In the genomic region with DNA sequence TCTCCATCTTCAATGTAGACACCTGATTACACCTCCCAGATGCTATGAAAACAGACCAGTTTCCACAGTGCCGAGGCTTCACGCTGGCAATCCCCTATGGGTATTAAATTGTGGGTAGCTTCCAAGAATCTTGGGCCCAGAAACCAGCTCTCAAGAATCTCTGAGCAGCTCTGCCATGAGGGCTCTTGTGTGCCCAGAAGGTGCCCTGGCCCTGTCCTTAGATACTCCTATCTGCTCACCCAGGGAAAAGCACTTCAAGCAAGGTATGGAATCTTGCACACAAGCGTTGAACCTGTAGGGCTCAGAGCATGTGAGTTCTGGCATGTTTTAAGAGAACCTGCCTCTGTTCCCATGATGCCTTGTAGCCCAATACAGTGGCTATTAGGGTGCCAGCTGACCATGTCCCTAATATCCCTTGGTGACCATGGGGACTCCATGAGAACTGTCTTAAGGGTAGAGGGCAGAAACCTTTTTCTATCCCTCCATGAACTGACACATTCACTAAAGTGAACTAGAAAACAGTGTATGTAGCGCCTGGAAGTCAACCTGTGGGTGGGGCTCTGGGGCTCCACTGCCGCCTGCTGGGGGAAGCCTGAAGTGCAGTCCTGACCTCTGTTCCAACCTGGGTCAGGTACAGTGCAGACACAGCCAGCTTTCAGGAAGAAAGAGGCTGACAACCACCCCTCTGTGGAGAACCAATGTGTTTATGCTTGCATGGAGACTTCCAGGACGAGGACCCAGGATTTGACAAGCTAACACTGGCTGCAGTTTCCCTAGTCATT, we compare ENCODE assay signal across 9 mouse cellular contexts. TPM values are rescaled to one million over a fixed set of nuclear protein-coding genes. Genes with fewer than 3 reads are reported as not detected.
DNase-seq lines count a peak whose midpoint lies in the region; ATAC-seq and TF ChIP-seq lines count a peak whose summit lies in the region.
"Had no signal": no experiment of that assay in that cellular context is flagged by ENCODE, and none has a peak within 500 bp of the region (broad histone marks: within the 10 kb centered on the region; RNA-seq: fewer than 3 reads in every experiment).

No protein-coding gene starts in this region.

- no peaks in the 10 kb centered on the region for H3K9me3 ChIP-seq in forebrain, embryonic 11.5 days (ENCODE audit: control insufficient read depth, low read length)
- no peaks in the 10 kb centered on the region for H3K9me3 ChIP-seq in forebrain, embryonic 12.5 days
- no peaks in the 10 kb centered on the region for H3K9me3 ChIP-seq in kidney, postnatal 0 days (replicated peaks; ENCODE audit: low read length)
- H3K9me3 ChIP-seq: limb, embryonic 12.5 days had no signal

- no peaks in the 10 kb centered on the region; the same call in 1 of the 2 replicates for H3K36me3 ChIP-seq in forebrain, embryonic 11.5 days (ENCODE audit: control insufficient read depth, insufficient read depth, low read length)
- peaks cover 16% of the 10 kb centered on the region for H3K36me3 ChIP-seq in forebrain, embryonic 12.5 days (replicated peaks)
- peaks cover 13% of the 10 kb centered on the region for H3K36me3 ChIP-seq in kidney, postnatal 0 days (ENCODE audit: insufficient read depth, low read length)

- H3K4me2 ChIP-seq in forebrain, embryonic 11.5 days (ENCODE audit: low read depth, low read length, severe bottlenecking) = no peak overlapping the region
- no peak overlapping the region for H3K4me2 ChIP-seq in forebrain, embryonic 12.5 days
- H3K4me2 ChIP-seq in kidney, postnatal 0 days (ENCODE audit: low read length) = no peak overlapping the region
- H3K4me2 ChIP-seq: limb, embryonic 12.5 days had no signal

- H3K4me1 ChIP-seq in forebrain, embryonic 11.5 days (replicated peaks; ENCODE audit: control insufficient read depth, insufficient read depth, low read length) = no peaks in the 10 kb centered on the region
- no peaks in the 10 kb centered on the region for H3K4me1 ChIP-seq in forebrain, embryonic 12.5 days
- H3K4me1 ChIP-seq in kidney, postnatal 0 days (replicated peaks; ENCODE audit: insufficient read depth, low read length) = no peaks in the 10 kb centered on the region
- H3K4me1 ChIP-seq: limb, embryonic 12.5 days had no signal

- no peak overlapping the region for H3K9ac ChIP-seq in forebrain, embryonic 11.5 days (ENCODE audit: low read length)
- H3K9ac ChIP-seq in forebrain, embryonic 12.5 days = no peak overlapping the region
- H3K9ac ChIP-seq in kidney, postnatal 0 days (ENCODE audit: low read depth, low read length) = no peak overlapping the region
- H3K9ac ChIP-seq: limb, embryonic 12.5 days had no signal

- H3K27ac ChIP-seq in forebrain, embryonic 11.5 days (ENCODE audit: low read depth, low read length) = no peak overlapping the region
- no peak overlapping the region for H3K27ac ChIP-seq in forebrain, embryonic 12.5 days
- H3K27ac ChIP-seq in kidney, postnatal 0 days = no peak overlapping the region
- H3K27ac ChIP-seq: limb, embryonic 12.5 days had no signal

- H3K27me3 ChIP-seq in forebrain, embryonic 11.5 days (ENCODE audit: control insufficient read depth, insufficient read depth, low read length) = no peaks in the 10 kb centered on the region
- no peaks in the 10 kb centered on the region for H3K27me3 ChIP-seq in forebrain, embryonic 12.5 days
- no peaks in the 10 kb centered on the region for H3K27me3 ChIP-seq in kidney, postnatal 0 days (ENCODE audit: insufficient read depth, low read length)
- H3K27me3 ChIP-seq: limb, embryonic 12.5 days had no signal

- 53% methylated on average over 6 of the region's 6 CpGs for WGBS in forebrain, embryonic 11.5 days
- 47% methylated on average over 6 of the region's 6 CpGs for WGBS in forebrain, embryonic 12.5 days
- WGBS in kidney, postnatal 0 days = 41% methylated on average over 6 of the region's 6 CpGs

- no peak overlapping the region for H3K4me3 ChIP-seq in forebrain, embryonic 11.5 days (ENCODE audit: low read depth, low read length)
- no peak overlapping the region for H3K4me3 ChIP-seq in forebrain, embryonic 12.5 days (replicated peaks)
- H3K4me3 ChIP-seq in kidney, postnatal 0 days (replicated peaks; ENCODE audit: low read depth, low read length) = no peak overlapping the region
- H3K4me3 ChIP-seq: limb, embryonic 12.5 days had no signal

- no peak for ATAC-seq in forebrain, embryonic 11.5 days (replicated peaks; ENCODE audit: low FRiP score)
- ATAC-seq in forebrain, embryonic 12.5 days (ENCODE audit: low FRiP score) = no peak
- peak; percentile 85 for ATAC-seq in erythroid progenitor cell, adult 5-6 weeks (replicated peaks; ENCODE audit: low FRiP score, poor library complexity, severe bottlenecking)
- no peak; the same call in 1 of the 2 replicates for ATAC-seq in kidney, postnatal 0 days (replicated peaks; ENCODE audit: low FRiP score, low read depth)

- peak; percentile 88 for TF ChIP-seq CTCF in kidney, postnatal 0 days (IDR thresholded peaks at IDR 0.05; ENCODE audit: low read depth)

- DNase-seq in forebrain, embryonic 11.5 days (ENCODE audit: low spot score) = peak; percentile 72
- peak; percentile 77 for DNase-seq in A20 (ENCODE audit: low read depth, low spot score)
- peak; percentile 71 for DNase-seq in adrenal gland, postnatal 25 days
- DNase-seq in kidney, postnatal 0 days (ENCODE audit: low spot score) = peak; percentile 68
- peak; percentile 83 for DNase-seq in lung, postnatal 36 days
- DNase-seq in spleen, postnatal 10 days (ENCODE audit: low spot score in 2 of 2) = peak; percentile 80 to 86

RNA-seq across cellular contexts. Expression of a gene that starts 25.8 kb away (rescaled TPM):
- polyA plus RNA-seq in forebrain, embryonic 11.5 days (2014; fragmentation: Nextera tagmentation; extraction: Ambion mirVana) = 2.7 and 4.5 TPM in 2 replicates
- polyA plus RNA-seq in forebrain, embryonic 12.5 days (2016; fragmentation: Nextera tagmentation; extraction: Ambion mirVana) = 7.3 and 9.5 TPM in 2 replicates
- 0.46 and 0.67 TPM in 2 replicates for total RNA-seq in adrenal gland, postnatal 25 days (2021)
- total RNA-seq in erythroid progenitor cell, adult 5-6 weeks (2015; ENCODE audit: low replicate concordance) = not detected in 2 replicates
- not detected in 2 replicates for total RNA-seq in erythroid progenitor cell, adult 5-6 weeks (2017; ENCODE audit: low replicate concordance)
- polyA plus RNA-seq in kidney, postnatal 0 days (2015; fragmentation: Nextera tagmentation; extraction: Ambion mirVana) = 0.04 TPM in 2 replicates
